Mouse (Mus musculus) heart, postnatal 0 days (tissue): Measurements from ENCODE around the gene Tmc7. TPM values are rescaled to one million over a fixed set of nuclear protein-coding genes. Genes with fewer than 3 reads are reported as not detected.
A peak's percentile ranks its signal among the peaks of the same experiment; 100 is the strongest.

Source experiments
- ATAC-seq: fragments of 200-750 bp; cut with Nextera tagmentation; 2 replicates; pipeline ENCODE4 v1.8.0; 2017; ENCODE audit warnings: low read depth, moderate number of reproducible peaks, moderate library complexity; ENCODE audit not compliant: insufficient read depth
- DNase-seq: peaks from one replicate; pipeline ENCODE4 v3.0.0-alpha.2; 2016; ENCODE audit warnings: low spot score
- H3K27ac ChIP-seq: fragments of 300-500 bp; sonication (generic); 2 replicates; pipeline ENCODE4 v1.5.1; 2014; ENCODE audit warnings: low read depth, mild to moderate bottlenecking
- H3K27me3 ChIP-seq: fragments of 300-500 bp; sonication (generic); 2 replicates; pipeline ENCODE4 v1.6.1; 2014; ENCODE audit warnings: low read length, mixed read lengths; ENCODE audit not compliant: control insufficient read depth, insufficient read depth
- H3K36me3 ChIP-seq: fragments of 300-500 bp; sonication (generic); replicated peaks from 2 replicates; pipeline ENCODE4 v1.6.1; 2014; ENCODE audit warnings: low read length, mixed read lengths; ENCODE audit not compliant: control insufficient read depth, insufficient read depth
- H3K4me1 ChIP-seq: fragments of 300-500 bp; sonication (generic); 2 replicates; pipeline ENCODE4 v1.6.1; 2014; ENCODE audit warnings: antibody characterized with exemption; ENCODE audit not compliant: control insufficient read depth, insufficient read depth
- H3K4me2 ChIP-seq: fragments of 300-500 bp; sonication (generic); 2 replicates; pipeline ENCODE4 v1.6.1; 2014; ENCODE audit warnings: low read depth, mild to moderate bottlenecking, low read length, moderate library complexity
- H3K4me3 ChIP-seq: fragments of 300-500 bp; sonication (generic); 2 replicates; pipeline ENCODE4 v1.5.1; 2014; ENCODE audit warnings: low read depth, low read length
- H3K9ac ChIP-seq: fragments of 300-500 bp; sonication (generic); replicated peaks from 2 replicates; pipeline ENCODE4 v1.6.1; 2014; ENCODE audit warnings: low read depth, low read length, mixed read lengths
- H3K9me3 ChIP-seq: fragments of 300-500 bp; sonication (generic); replicated peaks from 2 replicates; pipeline ENCODE4 v1.6.1; 2016; ENCODE audit warnings: low read length; ENCODE audit not compliant: control insufficient read depth
- CTCF ChIP-seq: IDR thresholded peaks from 2 replicates; pipeline ENCODE4 v1.5.1; 2016; ENCODE audit warnings: antibody characterized with exemption, control low read depth, low read depth
- EP300 ChIP-seq: IDR thresholded peaks from 2 replicates; pipeline ENCODE4 v1.6.1; 2016; ENCODE audit warnings: antibody characterized with exemption, low read depth
- whole genome bisulfite sequencing: fragments of 180-500 bp; shearing (Covaris S2); extraction: QIAGEN DNeasy Blood & Tissue Kit; methylation state at CpG from one replicate; pipeline ENCODE4 v1.1.7; 2014; 5-methylcytosine and 5-hydroxymethylcytosine counted together
- polyA plus RNA-seq: library from polyadenylated mRNA; unstranded; fragments of >200 nt; fragmentation: Nextera tagmentation; extraction: Ambion mirVana; gene quantifications from 2 replicates; pipeline ENCODE4 v1.2.1, GENCODE M21; 2015
- total RNA-seq: library from RNA; depleted of rRNA; stranded (reverse); fragments of >200 nt; gene quantifications from 2 replicates; pipeline ENCODE4 v1.2.3, GENCODE M21; 2014; ENCODE audit warnings: low replicate concordance

The Tmc7 gene
- total and polyA plus RNA-seq, 2 experiments from 2014 or later, result 3.2 to 3.6 TPM

GRCm38 (mm10) chr7:118584926-118585325 is 390 bp upstream of the Tmc7 start:
- Histone ChIP-seq H3K9ac (peak overlapping the region; percentile 64; the same call in 1 of the 2 replicates), H3K36me3 (no peaks in the 10 kb centered on the region), H3K9me3 (peaks cover 7% of the 10 kb centered on the region; the same call in 1 of the 2 replicates), H3K4me2 (peak overlapping the region; percentile 95), H3K4me1 (peaks cover 2% of the 10 kb centered on the region; the same call in 1 of the 2 replicates), H3K27ac (no peak overlapping the region), H3K27me3 (0 out of 2 replicates have a peak, but pooled peaks cover 5% of the 10 kb centered on the region), H3K4me3 (peak overlapping the region; percentile 62)
- DNase-seq (no peak), ATAC-seq (no peak)
- no peak for TF ChIP-seq EP300
- no peak for TF ChIP-seq CTCF
- WGBS, result 70% methylated on average over 5 of the region's 5 CpGs

GRCm38 (mm10) chr7:118583821-118584220 is 715 bp downstream of the Tmc7 start:
- WGBS, result 22% methylated on average over 7 of the region's 7 CpGs
- no peak for ATAC-seq
- Histone ChIP-seq H3K9ac (peak overlapping the region; percentile 64), H3K4me1 (peaks cover 5% of the 10 kb centered on the region), H3K27ac (no peak overlapping the region), H3K27me3 (0 out of 2 replicates have a peak, but pooled peaks cover 5% of the 10 kb centered on the region), H3K9me3 (peaks cover 7% of the 10 kb centered on the region; the same call in 1 of the 2 replicates), H3K4me2 (peak overlapping the region; percentile 95), H3K4me3 (peak overlapping the region; percentile 62), H3K36me3 (no peaks in the 10 kb centered on the region)
- TF ChIP-seq EP300 (no peak), CTCF (no peak)
- DNase-seq, result no peak

- DNase-seq, result no peak
- Histone ChIP-seq H3K9me3 (peaks cover 7% of the 10 kb centered on the region; the same call in 1 of the 2 replicates), H3K4me2 (no peak overlapping the region), H3K9ac (no peak overlapping the region), H3K4me1 (peaks cover 13% of the 10 kb centered on the region), H3K27ac (no peak overlapping the region), H3K36me3 (no peaks in the 10 kb centered on the region), H3K4me3 (no peak overlapping the region), H3K27me3 (0 out of 2 replicates have a peak, but pooled peaks cover 5% of the 10 kb centered on the region)
- 67% methylated on average over 2 of the region's 2 CpGs for WGBS
- no peak for ATAC-seq
- TF ChIP-seq EP300 (no peak), CTCF (no peak)
Measured at GRCm38 (mm10) chr7:118579938-118580337, 4.6 kb downstream of the Tmc7 start.

GRCm38 (mm10) chr7:118578269-118578668 is 6.3 kb downstream of the Tmc7 start:
- Histone ChIP-seq H3K27ac (peak overlapping the region; percentile 43), H3K4me3 (no peak overlapping the region), H3K4me1 (peaks cover 11% of the 10 kb centered on the region), H3K36me3 (no peaks in the 10 kb centered on the region), H3K4me2 (no peak overlapping the region), H3K27me3 (0 out of 2 replicates have a peak, but pooled peaks cover 5% of the 10 kb centered on the region), H3K9me3 (peaks cover 7% of the 10 kb centered on the region; the same call in 1 of the 2 replicates), H3K9ac (no peak overlapping the region; the same call in 1 of the 2 replicates)
- 56% methylated on average over 3 of the region's 3 CpGs for WGBS
- ATAC-seq (no peak), DNase-seq (no peak)
- no peak for TF ChIP-seq EP300
- no peak for TF ChIP-seq CTCF

- TF ChIP-seq CTCF (no peak), EP300 (no peak)
- WGBS, result 45% methylated on average over 5 of the region's 5 CpGs
Measured at GRCm38 (mm10) chr7:118572039-118572438, 12.5 kb downstream of the Tmc7 start.

GRCm38 (mm10) chr7:118571350-118571749 is 13.2 kb downstream of the Tmc7 start:
- WGBS, result 49% methylated on average over 5 of the region's 5 CpGs
- no peaks in the 10 kb centered on the region for H3K27me3 ChIP-seq
- H3K4me3 ChIP-seq, result no peak overlapping the region
- ATAC-seq (no peak), DNase-seq (no peak)
- no peak overlapping the region for H3K9ac ChIP-seq
- H3K4me1 ChIP-seq, result no peaks in the 10 kb centered on the region
- no peaks in the 10 kb centered on the region for H3K36me3 ChIP-seq
- no peak overlapping the region for H3K27ac ChIP-seq
- TF ChIP-seq EP300 (no peak), CTCF (no peak)
- H3K4me2 ChIP-seq, result no peak overlapping the region
- H3K9me3 ChIP-seq, result no peaks in the 10 kb centered on the region

More at GRCm38 (mm10) chr7:118572039-118572438, 12.5 kb downstream of the Tmc7 start:
- Histone ChIP-seq H3K27me3 (no peaks in the 10 kb centered on the region), H3K4me3 (no peak overlapping the region), H3K9ac (no peak overlapping the region), H3K9me3 (no peaks in the 10 kb centered on the region), H3K4me2 (no peak overlapping the region), H3K27ac (no peak overlapping the region), H3K36me3 (no peaks in the 10 kb centered on the region), H3K4me1 (no peaks in the 10 kb centered on the region)
- ATAC-seq (peak; percentile 44), DNase-seq (no peak)
